Mouse (Mus musculus) central nervous system, embryonic 11.5 days (tissue): ENCODE results near the gene Jarid2. TPM values are rescaled to one million over a fixed set of nuclear protein-coding genes. Genes with fewer than 3 reads are reported as not detected.

Experiments used
- polyA plus RNA-seq: library from polyadenylated mRNA; depleted of rRNA; stranded (reverse); fragments of >200 nt; gene quantifications from 2 replicates; pipeline ENCODE4 v1.2.3, GENCODE M21; 2012; rRNA removed

Gene Jarid2
- 47.8 and 57.8 TPM in 2 replicates for polyA plus RNA-seq

DNA sequence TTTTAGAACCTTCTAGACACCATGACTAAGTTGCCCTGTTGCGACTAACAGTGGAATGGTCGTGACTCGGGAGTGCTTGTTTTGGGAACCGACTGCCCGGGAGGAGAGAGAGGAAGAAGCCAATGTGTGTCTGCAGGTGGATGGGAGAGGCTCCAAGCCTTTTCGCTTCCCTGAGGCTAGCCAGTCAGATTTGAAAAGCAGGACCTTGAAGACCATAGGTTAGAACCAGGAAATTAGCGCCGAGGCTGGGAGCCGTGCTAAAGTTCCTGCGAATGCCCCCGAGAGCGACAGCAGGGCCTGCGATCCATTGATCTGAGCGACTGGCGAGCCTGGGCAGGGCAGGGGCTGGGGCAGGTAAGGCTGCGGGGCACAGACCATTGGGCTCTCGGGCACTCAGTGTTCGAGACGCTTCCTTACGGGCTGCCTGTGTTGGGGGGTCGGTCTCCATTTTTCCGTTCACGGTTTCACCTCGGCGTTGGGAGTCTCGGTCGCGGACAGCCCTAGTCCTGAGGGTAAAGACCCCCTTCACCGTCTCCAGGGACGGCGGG, at the start of gene Jarid2:
Gene Jarid2 (plus strand): TSS at position 51 of the 548 bp plus-strand sequence.

